Mouse (Mus musculus) brain, embryonic 18.5 days (tissue): ENCODE measurements around the gene Zfp664.

Source experiments
- DNase-seq: peaks from one replicate; pipeline ENCODE4 v3.0.0-alpha.2; 2012; ENCODE audit warnings: low read depth, low spot score

Zfp664 gene

DNA sequence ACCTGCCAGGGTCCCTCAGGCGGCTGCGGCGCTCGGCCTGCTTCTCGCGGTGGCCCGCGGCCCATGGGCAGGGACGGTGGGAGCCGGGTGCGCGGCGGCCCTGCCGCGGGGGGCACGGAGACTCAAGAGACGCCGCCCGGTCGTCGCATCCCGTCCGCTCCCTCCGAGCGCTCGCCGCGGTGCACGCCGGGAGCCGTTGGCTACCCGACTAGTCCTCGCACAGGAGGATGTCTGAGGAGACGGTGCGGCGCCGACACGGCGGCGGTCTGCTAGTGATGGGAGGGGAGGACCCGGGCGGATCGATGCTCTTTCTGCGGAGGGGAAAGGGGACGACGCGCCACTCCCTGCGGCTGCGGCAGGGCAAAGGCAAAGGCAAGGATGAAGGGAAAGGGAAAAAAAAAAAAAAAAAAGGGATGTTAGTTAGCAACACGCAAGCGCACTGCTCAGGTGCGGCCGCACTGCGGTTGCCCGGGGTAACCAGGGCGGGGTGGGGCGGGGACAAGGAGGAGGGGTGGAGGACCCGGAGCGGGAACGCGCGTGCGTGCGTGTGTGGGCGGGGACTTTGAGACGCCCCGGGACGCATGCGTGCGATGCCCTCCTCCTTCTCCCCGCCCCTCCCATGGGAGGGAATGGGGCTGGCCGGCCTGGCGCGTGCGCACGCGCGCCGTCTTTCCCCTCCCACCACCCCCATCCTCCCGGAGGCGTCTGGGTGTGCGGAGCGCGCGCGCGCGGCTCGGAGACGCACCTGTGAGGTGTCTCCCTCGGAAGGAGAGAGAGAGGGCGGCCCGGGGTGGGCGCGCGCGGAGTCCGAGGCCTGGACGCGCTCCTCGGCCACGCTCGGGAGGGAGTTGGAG, at the start of gene Zfp664, which contains the start of gene Ccdc92:
Gene Zfp664 (plus strand): TSS at position 679 of the 854 bp plus-strand sequence.
Gene Ccdc92 (minus strand): TSS at position 412 of the 854 bp plus-strand sequence.
- DNase-seq: peak; percentile 98

DNA sequence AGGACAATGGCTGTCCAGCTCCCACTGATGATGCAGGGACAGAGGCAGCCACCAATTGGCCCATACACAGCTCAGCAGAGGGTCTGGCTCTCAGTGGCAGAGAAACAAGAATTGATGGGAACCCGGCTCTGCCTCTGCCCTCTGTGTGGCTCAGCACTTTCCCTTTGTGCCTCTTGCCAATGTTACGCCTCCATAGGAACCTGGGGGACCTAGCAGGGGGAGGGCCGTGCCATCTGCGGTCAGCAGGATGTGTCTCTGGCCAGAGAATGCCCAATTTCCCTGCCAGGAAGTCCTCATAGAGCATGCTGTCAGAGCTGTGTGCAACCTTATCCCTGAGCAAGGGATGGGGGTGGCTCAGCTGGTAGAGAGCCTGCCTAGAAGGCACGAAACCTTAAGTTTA, 47.7 kb upstream of the Zfp664 start:
- no peak for DNase-seq

DNA sequence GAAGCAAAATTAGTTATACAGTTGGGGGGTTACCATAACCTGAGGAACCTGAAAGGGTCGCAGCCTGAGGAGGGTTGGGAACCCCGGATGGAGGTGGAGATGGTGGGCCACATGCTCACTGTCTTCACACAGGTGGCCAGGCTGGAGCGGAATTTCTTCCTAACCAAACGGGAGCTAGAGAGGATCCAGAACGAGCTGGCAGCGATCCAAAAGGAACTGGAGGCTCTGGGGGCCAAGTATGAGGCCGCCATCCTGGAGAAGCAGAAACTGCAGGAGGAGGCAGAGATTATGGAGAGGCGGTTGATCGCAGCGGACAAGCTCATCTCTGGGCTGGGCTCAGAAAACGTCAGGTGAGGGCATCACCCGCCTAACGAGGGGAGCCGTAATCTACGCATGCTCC, 45.4 kb upstream of the Zfp664 start:
- DNase-seq: no peak

DNA sequence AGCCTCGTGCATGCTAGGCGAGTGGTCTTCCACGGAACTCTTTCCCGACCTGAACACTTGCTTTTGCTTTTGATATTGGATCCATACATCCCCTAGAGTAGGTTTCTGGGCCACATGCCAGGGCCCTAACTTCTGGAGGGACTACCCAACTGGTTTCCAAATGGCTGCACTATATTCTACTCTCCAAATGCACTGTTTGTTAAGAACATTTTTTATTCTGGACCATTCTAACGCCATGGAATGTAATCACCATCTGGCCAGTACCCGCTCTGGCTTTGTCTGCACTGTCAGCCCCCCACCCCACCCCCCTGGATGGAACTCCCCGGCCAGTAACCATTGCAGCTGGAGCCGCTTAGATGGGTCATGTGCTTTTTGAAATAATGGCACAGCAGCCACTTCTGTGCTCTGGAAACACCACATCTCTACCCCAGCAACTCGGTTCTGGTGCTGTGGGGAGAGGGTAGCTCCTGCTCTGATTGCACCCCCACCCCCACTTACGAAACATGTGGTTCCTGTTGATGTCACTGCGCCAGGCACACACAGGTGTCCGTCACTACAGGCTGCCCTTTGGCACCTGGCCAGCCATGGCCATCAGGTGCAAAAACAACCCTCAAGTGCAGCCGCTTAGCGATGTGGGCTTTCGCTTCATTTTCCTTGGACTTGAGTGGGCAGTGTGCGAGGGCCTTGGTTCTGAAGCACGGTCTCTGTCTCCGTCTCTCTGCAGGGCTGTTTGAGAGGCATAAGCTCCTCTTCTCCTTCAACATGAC, 40.2 kb upstream of the Zfp664 start:
- no peak for DNase-seq

DNA sequence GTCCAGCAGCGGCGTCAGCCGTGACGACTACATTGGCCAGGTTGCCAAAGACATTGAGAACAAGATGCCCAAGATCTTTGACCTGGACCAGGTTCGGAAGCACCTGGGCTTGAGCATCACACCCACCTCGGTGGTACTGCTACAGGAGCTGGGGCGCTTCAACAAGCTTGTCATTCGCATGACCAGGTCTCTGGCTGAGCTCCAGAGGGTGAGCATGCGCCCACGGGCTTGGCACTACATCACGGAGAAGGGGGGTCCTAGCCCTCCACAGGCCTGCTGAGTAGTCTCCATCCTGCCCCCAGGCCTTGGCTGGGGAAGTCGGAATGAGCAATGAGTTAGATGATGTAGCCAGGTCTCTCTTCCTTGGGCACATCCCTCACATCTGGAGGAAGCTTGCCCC, 32.2 kb upstream of the Zfp664 start:
- DNase-seq: no peak

DNA sequence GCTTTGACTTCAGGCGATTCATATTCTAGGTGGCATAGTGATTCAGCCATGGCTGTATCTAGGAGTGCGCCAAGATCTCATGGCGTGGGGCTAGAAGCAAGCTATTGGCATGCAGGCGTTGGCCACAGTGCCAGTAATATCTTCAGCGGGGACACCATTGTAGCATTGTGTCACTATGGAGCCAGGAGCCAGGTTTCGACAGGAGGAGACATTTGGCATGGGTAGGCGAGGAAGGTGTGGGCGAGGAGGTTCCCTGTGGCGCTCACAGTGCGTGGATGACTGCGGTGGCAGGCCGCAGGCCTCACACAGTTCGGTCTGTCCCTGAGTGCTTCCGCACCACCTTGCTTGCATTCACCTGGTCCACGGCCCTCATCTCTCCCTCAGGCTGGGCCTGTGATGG, 27.3 kb upstream of the Zfp664 start:
- DNase-seq: no peak

DNA sequence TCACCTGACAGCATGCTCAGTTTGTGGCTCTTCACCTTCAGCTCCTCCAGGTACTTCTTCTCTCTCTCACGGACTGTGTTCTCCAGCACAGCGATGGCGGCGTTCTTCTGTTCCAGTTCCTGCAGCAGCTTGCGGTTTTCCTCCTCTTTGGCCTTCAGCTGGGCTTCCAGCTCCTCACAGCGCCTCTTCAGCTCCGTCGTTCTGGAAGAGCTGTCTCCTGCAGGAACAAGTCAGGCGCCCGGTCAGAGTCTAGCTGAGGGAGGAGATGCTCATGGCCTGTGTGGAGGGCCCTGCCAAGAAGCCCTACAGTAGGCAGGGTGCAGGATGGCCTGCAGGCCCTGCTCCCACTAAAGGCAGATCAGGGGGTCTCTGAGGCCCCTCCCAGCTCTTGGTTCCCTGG, 26.4 kb upstream of the Zfp664 start:
- DNase-seq: no peak

DNA sequence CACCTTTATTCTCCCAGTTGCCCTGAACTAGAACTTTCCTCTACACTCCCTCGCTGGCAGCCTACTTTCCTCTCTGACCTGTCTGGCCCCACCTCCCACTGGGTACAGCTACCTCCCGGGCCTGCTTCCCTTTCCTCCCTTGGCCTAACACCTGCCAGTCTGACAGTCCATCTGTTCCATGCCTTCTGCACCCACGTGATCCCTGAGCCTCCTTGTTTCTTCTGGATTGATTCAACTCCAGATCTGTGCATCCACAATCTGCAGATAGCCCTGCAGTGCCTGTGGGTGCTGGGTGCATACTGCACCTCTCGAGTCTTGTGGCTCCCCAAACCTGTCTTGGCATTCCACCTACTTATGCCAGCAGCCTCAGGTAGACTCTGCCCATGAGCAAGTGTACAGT, 25.9 kb upstream of the Zfp664 start:
- no peak for DNase-seq

DNA sequence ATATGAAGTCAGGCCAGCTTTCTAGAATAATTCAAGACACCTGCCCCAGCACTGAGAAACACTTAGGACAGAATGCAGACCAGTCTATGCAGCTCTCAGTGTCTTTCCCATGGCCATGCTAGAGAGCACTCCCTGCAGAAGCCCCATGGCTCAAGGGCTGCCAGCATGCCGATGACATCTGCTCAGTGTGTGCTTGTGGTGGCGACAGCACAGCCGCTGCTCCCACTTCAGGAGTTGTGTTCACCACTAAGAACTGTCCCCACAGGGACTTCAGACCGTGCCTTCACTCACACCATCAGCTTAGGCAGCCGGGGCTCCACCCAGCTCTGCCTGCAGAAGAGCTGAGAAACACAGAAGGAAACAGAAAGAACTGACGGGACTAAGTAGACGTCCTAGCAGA, 22.3 kb upstream of the Zfp664 start:
- no peak for DNase-seq

DNA sequence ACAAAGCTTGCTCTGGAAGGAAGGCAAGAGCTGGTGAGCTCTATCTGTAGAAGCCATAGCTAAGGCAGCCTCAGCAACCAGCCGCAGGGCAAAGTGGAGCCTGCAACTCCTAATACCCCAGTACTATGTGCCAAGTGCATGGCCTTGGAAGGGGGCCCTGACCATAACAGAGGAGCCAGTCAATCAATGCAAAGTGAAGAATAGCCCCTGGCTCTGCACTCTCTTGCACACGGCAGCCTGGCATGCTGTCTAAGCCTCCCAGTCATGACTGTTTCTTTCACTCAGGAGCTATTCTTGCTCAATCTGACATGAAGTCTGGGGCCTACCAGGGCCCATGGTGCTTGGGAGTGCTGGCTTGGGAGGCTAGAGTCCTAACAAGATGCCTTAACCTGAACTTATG, 21.8 kb upstream of the Zfp664 start:
- peak; percentile 26 for DNase-seq

DNA sequence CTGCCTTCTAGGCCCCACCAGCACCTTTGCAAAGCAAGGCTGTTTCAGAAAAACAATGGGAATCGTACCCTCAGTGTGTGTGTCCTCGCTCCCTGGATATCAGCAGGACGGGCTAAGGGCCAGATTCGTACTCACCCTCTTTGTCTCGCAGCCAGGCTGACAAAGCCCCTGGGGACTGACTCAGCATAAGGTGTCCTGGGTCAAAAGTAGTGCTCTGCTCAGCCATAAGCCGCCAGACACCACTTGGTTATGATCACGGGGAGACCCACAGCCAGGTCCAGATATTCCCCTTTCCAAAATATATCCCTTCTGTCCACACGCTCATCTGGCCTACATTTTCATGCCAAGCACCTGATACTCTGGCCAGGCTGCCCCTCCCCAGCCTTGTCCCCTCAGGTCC, 19.1 kb upstream of the Zfp664 start:
- DNase-seq: no peak

DNA sequence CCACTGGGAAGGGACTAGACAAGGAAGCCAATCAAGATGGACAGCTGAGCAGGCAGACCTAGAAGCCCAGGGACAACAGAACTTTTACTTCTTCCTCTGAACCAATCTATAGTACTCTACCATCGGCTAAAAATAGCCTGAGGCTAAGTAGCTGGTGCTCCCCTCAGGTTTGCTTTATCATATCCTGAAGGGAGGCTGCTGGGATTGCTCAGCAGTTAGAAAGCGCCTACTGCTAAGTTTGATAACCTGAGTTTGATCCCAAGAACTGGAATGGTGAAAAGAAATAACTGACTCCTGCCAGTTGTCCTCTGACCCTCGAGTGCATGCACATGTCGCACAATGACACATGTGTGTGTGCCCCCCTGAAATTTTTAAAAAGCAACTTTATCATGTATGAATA, 17.6 kb upstream of the Zfp664 start:
- no peak for DNase-seq

DNA sequence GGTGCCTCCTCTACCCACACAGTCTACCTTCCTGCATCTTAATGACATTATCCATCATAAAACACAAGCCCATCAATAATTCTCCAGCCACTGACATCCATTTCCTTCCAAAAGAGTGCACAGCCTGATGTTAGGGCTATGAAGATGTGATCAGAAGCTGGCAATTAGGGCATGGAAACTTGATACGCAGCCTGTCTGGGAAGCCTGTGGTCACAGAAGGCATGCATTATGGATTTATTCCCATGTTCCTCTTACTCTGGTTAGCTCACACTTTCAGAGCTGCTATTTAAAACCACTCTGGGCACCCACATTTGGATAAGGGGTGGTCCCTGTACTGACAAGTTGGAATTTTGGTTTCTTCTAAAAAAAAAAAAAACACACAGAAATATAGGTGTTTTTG, 15.5 kb upstream of the Zfp664 start:
- DNase-seq: no peak

DNA sequence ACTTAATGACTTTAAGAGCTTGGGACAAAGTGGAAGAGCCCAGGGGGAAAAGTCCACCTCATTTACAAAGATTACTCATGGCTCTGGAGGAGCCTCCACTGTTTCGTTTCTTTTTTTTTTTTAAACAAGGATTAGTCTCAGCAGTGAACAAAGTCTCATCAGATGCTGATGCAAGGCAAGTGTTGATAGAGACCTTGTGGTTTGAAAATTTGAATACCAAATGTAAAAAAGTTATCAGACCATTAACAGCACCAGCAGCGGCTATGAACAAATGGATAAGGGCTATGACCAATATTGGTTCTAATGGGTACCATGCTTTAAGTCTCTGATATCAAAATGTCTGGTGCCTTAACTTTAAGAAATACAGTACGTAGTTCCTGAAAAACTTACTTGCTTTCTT, 13.5 kb upstream of the Zfp664 start:
- DNase-seq: no peak

DNA sequence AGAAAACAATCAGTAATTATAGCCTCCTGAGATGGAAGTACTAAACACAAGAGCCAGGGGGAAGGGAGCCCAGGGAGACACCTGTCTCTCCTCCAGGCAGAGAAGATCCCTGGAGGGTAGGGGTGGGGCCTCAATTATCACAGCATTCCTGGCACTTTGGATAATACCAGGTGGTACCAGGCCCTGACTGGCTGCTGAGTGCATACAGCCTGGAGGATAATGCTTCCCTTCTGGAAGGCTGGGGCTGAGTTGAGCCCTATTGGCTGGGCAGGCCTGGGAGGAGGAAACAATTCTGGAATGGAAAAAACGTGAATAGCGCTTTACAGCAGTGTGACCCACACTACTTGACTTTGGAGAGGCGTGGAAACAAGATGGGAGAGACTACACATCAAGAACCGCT, 10.9 kb upstream of the Zfp664 start:
- no peak for DNase-seq

DNA sequence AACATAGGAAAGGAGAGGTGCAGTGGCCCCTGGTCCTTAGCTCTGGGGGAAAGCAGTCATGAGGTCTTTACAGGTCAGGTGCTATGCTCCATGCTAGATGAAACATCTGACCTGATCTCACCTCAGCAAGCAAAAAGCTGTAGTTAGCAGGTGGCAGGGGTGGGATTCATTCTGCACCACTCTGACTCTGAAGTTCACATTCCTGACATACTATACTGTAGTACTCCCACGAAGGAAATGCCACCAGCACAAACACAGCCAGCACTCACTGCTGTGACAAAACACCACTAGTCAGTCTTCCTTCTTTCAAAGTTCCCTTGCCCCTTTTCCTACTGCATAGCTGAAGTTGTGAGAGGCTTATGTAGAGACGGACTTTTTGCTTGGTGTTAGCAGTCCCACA, 10.2 kb upstream of the Zfp664 start:
- no peak for DNase-seq

DNA sequence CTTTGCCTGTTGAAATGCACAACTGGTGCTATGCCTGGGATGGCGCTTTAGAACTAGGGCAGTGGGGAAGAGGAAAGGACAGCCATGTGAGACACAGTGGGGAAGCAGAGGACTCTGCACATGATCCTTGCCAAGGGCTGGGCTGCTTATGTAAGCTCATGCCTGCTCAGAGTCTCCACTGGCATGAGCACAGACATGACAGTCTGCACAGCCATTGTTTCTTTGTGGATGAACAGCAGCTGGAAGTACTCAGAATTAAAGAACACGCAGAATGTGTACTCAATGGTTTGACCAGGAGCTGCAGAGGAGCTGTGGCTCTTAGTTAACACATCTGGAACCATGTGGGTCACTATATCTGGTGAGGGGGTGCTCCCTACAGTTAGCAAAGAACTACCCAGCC, 9.4 kb upstream of the Zfp664 start:
- no peak for DNase-seq

DNA sequence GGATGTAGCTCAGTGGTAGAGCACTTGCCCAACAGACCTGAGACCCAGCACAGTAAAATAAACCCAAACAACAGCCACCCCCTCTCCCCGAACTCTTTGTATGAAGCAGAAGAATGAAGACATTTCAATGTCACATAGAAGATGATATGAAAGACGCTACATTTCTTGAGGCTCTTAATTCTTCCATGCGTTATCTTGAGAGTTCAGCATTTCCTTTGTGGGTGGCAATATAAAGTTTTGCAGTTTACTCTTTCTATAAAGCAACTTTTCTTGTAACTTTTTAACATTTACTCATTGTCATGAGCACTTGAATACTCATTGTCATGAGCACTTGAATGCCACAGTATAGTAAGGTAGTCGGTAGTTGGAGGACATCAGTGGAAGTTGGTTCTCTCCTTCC, 8.3 kb upstream of the Zfp664 start:
- DNase-seq: no peak

DNA sequence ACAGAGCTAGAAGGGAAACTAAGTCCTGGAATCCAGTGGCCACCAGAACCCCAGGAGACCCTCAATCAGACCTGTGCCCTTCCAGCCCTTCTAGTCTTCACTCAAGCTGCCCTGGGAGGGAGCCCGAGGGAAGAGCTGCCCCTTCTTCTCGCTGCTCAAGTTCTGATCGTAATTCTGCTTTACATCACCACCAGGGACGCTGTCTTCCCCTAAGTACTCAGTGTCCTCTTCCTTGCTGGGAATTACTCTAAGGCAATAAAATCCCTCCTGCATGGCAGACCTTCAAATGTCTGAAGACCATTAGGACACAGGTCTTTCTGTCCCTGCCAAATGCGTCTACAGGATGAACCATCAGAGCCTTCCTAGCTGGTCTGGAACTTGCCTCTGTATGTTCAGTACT, 2.5 kb upstream of the Zfp664 start:
- no peak for DNase-seq

DNA sequence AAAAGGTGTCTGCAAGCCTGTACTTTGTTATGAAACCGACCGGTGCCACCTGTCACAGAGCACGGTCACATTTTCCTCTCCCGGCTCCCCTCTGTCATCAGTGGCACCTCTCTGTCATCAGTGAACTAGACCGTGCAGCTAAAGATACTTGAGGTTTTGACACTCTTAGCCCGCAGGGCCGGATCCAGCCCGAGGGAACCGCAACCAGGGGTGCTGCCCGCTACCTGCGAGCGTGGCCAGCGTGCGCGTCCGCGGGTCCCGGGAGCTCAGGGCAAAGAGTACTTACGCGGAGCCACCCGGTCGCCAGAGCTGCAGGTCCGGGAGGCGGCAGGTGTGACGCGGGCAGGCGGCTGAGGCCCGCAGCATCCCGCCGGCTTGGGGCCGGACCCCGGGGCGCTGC, 1.0 kb upstream of the Zfp664 start:
- DNase-seq: no peak

DNA sequence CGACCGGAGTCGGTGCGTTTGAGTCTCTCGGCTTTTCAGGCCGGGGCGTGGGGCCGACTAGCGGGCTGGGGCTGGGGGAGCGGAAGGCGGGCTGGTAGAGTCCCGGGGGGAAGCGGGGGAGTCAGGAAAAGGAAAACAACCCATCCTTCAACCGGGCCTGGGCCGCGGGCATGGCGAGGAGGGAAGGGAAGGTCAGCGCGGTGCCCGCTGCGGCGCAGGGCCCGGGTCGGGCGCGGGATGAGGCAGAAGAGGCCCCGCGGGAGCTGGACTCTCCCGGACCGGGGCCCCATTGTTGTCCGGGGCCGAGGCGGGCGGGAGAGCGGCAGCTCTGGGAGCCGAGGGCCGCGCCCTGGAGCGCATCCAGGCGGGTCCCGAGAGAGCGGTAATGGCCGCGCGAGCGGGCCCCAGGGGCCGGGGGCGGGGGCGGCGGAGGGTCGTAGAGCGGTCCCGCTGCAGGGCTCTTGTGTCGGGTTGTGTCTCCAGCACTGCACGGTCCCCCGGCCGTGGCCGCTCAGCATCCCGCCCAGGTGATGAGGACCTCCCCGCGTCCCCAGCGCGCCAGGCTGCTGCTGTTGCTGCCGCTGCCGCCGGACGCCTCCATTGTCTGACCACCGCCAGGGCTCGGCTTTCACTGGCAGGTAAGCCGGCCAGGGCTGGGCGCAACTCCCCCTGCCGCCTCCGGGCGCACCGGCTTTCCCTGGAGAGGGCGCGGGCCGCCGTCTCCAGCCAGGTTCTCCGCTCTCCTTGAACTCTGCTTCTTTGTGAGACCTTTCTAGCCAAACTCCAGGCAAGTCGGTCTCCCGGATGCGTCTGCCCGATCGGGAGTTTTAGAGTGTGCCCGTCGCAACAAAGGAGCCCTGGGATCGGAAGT, 615 bp downstream of the Zfp664 start:
- no peak for DNase-seq

DNA sequence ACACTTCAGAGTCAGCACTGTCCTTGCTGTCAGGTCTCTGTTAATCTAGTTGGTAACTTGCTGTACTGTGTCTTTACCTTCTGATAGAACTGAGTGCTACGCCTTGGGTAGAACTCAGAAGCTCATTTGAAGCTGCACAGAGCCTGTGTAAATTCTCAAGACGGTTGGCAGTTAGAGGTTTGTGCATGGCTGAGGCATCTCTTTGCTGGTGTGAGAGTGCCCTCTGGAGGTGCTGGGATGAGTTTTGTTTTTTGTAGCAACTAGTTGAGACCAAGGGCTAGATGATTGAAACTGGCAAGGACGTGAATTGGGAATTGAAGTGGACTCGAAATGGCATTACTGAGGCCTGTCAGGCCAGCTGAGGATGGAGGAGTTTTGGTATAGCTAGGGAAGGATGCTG, 6.5 kb downstream of the Zfp664 start:
- DNase-seq: peak; percentile 34
